Mouse (Mus musculus) ovary, postnatal 14 days (tissue): ENCODE results near the gene Hoxc9.

Experiments
- DNase-seq: peaks from one replicate; pipeline ENCODE4 v3.0.0; 2022; ENCODE audit warnings: low spot score

The Hoxc9 gene

GRCm38 (mm10) chr15:102999955-103000354 is 23.7 kb downstream of the Hoxc9 start:
- DNase-seq: no peak

GRCm38 (mm10) chr15:103000501-103000901 is 24.3 kb downstream of the Hoxc9 start:
- DNase-seq: no peak

GRCm38 (mm10) chr15:103001370-103001769 is 25.1 kb downstream of the Hoxc9 start:
- DNase-seq: no peak

- no peak for DNase-seq
Measured at GRCm38 (mm10) chr15:103002156-103002555, 25.9 kb downstream of the Hoxc9 start.

DNA sequence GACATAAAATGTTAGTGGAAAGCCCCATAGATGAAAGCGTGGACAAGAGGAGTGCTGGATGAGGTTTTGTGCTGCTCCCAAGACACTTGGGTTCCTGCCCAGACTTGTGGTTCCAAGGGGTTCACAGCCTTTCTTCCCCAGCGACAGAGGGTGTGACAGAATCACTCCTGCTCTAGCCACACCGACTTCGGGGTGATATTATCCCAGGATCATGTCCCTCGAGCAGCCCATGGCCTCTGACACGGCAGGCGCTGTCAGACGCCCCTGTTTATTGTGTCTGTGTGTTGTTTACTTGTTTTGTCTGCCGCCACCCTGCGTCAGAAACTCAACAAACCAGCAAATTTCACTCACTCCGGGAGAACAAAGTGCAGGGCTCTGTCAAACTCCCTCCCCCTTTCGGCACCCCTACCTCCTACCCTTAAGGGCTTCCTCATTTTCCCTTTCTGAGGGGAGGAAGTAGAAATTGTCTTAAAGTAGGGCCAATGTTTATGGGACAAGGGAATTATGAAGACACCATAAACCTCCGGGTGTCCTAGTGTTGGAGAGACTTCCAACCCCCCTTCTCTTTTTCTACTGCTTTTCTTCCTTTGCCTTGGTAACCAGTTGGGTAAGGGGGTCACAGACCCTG is 26.7 kb downstream of the Hoxc9 start:
- DNase-seq: no peak

DNA sequence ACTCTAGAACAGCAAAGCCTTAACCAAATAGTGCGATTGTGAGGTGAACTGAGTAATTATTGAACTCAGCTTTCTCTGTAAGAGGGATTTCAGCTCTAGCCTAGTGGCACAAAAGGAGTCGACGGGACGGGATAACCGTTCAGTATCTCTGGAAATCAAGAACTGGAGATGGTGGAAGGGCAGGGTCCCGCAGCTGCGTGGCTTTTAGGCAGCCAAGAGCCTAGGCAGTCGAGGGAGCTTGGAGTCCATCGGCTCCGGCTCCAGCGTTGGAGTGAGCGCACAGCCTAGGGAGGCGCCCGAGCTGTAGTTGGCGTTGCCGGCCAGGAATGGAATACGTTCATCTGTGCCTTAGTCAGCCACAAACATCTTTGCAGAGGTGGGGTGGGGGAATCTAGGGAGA is 29.1 kb downstream of the Hoxc9 start:
- no peak for DNase-seq

- DNase-seq: no peak
Measured at GRCm38 (mm10) chr15:103005797-103006196, 29.6 kb downstream of the Hoxc9 start.

DNA sequence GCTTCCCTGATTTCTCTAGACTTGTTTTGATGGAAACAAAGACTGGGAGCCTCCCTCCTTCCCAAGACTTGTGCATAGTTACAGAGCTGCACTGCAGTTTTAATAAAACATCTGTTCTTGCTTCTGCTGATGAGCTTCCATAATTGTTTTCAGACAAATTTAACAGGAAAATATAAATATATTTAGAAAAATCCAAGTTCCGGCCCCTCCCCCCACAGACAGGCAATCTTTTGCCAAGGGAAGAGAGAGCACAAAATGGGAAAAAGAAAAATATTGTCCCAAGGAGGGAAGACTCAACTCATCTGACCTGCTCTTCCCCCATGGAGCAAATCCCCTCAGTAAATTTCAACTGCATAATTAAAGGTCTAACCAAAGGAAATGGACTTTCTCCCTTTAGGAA is 30.1 kb downstream of the Hoxc9 start:
- DNase-seq: no peak

DNA sequence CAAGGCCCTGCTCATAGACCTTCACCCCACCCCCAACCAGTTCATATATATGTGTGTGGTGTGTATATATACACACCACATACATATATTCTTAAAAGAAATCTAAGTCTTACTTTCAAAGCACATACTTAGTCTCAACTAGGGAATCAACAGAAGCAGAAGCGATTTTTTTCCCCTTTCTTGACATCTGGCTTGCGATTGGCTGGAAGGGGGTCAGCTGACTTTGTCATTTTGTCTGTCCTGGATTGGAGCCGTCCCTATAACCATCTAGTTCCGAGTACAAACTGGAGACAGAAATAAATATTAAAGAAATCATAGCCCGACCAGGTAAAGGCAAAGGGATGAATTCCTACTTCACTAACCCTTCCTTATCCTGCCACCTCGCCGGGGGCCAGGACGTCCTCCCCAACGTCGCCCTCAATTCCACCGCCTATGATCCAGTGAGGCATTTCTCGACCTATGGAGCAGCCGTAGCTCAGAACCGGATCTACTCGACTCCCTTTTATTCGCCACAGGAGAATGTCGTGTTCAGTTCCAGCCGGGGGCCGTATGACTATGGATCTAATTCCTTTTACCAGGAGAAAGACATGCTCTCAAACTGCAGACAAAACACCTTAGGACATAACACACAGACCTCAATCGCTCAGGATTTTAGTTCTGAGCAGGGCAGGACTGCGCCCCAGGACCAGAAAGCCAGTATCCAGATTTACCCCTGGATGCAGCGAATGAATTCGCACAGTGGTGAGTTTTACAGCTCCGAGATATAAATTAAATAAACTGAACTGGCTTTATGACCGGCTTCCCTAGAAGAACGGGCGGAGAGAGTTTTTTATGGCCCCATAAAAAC is 33.2 kb downstream of the Hoxc9 start:
- no peak for DNase-seq

GRCm38 (mm10) chr15:103010112-103010846 is 34.0 kb downstream of the Hoxc9 start:
- no peak for DNase-seq

GRCm38 (mm10) chr15:103010847-103011555 is 34.8 kb downstream of the Hoxc9 start:
- DNase-seq: no peak

GRCm38 (mm10) chr15:103011928-103012486 is 35.8 kb downstream of the Hoxc9 start:
- no peak for DNase-seq

GRCm38 (mm10) chr15:103013238-103013984 is 37.2 kb downstream of the Hoxc9 start:
- DNase-seq: no peak

DNA sequence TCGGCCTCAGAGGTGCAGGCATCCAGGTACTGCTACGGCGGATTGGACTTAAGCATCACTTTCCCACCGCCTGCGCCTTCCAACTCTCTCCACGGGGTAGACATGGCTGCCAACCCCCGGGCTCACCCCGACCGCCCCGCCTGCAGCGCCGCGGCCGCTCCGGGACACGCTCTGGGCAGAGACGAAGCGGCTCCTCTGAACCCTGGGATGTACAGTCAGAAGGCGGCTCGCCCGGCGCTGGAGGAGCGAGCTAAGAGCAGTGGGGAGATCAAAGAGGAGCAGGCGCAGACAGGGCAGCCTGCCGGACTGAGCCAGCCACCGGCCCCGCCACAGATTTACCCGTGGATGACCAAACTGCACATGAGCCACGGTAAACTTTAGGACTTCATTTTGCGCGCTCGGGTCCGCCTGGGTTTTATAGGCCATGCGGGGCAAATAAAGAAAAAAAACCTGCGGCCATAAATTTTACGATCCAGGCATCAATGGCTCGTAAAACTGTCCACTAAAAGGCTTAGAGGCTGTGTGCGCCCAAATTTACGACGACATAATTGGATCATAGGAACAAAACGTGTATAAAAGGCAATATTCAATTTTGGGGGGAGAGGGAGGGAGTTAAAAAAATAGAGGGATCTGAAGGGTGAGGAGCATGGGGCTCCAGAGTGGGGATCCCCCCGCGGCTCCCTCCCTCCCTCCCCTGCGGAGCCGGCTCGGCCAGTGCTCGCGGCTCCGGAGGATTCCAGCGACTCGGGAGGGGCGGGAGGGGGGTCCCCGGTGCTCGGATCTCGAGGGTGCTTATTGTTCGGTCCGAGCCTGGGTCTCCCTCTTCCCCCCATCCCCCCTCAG is 38.1 kb downstream of the Hoxc9 start:
- no peak for DNase-seq

DNA sequence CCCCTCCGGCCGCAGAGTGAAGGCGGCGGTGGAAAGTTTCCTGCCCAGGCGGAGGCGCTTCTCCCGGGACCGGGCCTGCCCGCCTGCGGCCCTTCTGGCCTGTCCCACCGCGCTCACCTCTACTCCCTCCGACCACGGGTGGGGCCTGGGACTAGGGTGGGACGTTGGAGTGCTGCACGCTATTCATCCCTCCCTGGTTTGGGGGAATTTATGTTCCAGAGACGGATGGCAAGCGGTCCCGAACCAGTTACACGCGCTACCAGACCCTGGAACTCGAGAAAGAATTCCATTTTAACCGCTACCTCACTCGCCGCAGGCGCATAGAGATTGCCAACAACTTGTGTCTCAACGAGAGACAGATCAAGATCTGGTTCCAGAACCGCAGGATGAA is 38.8 kb downstream of the Hoxc9 start:
- DNase-seq: no peak

DNA sequence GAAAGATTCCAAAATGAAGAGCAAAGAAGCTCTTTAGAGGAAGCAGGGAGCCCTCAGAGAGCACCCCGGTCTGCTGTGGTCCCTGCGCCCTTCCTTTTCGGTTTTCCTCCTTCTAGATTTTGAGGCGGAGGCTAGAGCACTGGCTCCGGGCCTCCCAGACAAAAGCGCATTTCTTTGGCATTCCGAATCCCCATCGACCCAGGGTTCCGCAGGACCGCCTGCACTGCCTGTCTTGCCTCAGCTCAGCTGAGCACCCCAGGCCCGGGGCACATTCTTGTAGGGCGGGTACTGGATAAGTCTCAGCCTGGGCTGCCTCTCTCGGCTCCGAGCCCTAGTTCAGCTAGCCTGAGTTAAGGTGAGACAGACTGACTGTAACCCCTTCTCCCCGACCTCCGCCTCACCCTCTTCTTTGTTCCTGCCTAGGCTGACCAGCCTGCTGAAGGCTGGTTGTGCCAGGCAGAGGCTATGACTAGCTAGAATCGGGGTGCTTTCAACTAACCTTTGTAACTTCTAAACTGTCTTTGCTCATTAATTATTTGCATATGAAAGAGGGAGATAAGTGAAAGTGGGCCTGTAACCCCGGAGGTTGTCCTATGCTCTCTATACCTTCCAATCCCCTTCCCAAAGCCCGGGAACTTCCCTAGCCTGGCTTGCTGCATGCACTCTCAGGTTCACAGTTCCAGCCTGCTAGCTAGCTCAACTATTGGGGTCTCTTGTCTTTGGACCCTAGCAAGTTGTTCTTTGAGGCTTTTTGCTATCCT is 39.3 kb downstream of the Hoxc9 start:
- DNase-seq: no peak

GRCm38 (mm10) chr15:103018636-103019035 is 42.4 kb downstream of the Hoxc9 start, which contains the start of gene Hoxc4:
Gene Hoxc4, plus strand, starts transcription at chr15:103018934.
- DNase-seq: no peak

DNA sequence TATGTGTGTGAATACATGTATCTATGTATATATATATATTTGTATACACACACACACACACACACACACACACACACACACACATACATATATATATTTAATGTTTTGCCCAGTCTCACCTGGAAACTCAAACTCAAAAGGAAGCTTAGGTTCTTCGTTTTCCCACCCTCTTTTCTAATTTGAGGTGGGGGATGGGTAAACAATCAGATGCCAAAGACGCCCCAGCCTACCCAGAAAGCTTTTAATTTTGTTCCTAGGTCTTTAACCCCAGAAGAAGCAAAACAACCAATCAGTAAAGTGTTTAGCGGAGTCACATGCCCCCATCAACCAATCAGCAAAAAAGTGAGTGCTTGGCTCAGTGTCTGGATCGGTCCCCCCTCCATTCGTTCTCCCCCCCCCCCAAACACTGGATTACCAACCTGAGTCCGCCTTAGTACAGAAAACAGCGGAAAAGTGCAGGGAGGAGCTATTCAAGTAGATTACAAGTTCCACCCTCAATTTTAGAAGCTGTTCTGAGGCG is 44.7 kb downstream of the Hoxc9 start:
- DNase-seq: no peak

- no peak for DNase-seq
Measured at GRCm38 (mm10) chr15:103021544-103021943, 45.3 kb downstream of the Hoxc9 start.
